ENCODE assay signal across 28 mouse cellular contexts in genomic region chr8:11134562-11134961, GRCm38 (mm10).
"Had no signal": no experiment of that assay in that cellular context is flagged by ENCODE, and none has a peak within 500 bp of the region (broad histone marks: within the 10 kb centered on the region; RNA-seq: fewer than 3 reads in every experiment).

No protein-coding gene starts in this region.

- H3K9ac ChIP-seq: heart, embryonic 13.5 days; heart, embryonic 15.5 days; hindbrain, embryonic 13.5 days; hindbrain, embryonic 15.5 days; kidney, embryonic 15.5 days; limb, embryonic 13.5 days; limb, embryonic 15.5 days; liver, embryonic 13.5 days; liver, embryonic 15.5 days had no signal

- H3K4me3 ChIP-seq: gastrocnemius, adult 2 months; heart, adult 2 months; heart, embryonic 13.5 days; heart, embryonic 15.5 days; hindbrain, embryonic 13.5 days; hindbrain, embryonic 15.5 days; kidney, embryonic 15.5 days; limb, embryonic 13.5 days; limb, embryonic 15.5 days; liver, embryonic 13.5 days; liver, embryonic 15.5 days had no signal

- ATAC-seq: hindbrain, postnatal 0 days; intestine, embryonic 16.5 days had no signal

- DNase-seq: gastrocnemius, adult 2 months; gastrocnemius, postnatal 10 days; gastrocnemius, postnatal 25 days; heart, adult 2 months; heart, postnatal 14 days; heart, postnatal 36 days; kidney, adult 11 months; kidney, adult 2 months; kidney, adult 9 months; kidney, postnatal 14 days; kidney, postnatal 36 days; layer of hippocampus, adult 9-11 months; layer of hippocampus, postnatal 36 days; left cerebral cortex, postnatal 4 days; liver, embryonic 13.5 days had no signal

- H3K4me1 ChIP-seq: heart, embryonic 13.5 days; heart, embryonic 15.5 days; hindbrain, embryonic 13.5 days; hindbrain, embryonic 15.5 days; kidney, embryonic 15.5 days; limb, embryonic 15.5 days; liver, embryonic 13.5 days; liver, embryonic 15.5 days had no signal

- H3K27me3 ChIP-seq: hindbrain, embryonic 15.5 days; kidney, embryonic 15.5 days; limb, embryonic 13.5 days; limb, embryonic 15.5 days; liver, embryonic 13.5 days; liver, embryonic 15.5 days had no signal

- H3K27ac ChIP-seq: gastrocnemius, adult 2 months; heart, adult 2 months; heart, embryonic 13.5 days; heart, embryonic 15.5 days; hindbrain, embryonic 13.5 days; hindbrain, embryonic 15.5 days; hindbrain, postnatal 0 days; kidney, embryonic 15.5 days; kidney, postnatal 0 days; limb, embryonic 13.5 days; limb, embryonic 15.5 days; liver, embryonic 13.5 days; liver, embryonic 15.5 days had no signal

- H3K4me2 ChIP-seq: heart, embryonic 11.5 days; heart, embryonic 13.5 days; heart, embryonic 15.5 days; hindbrain, embryonic 13.5 days; hindbrain, embryonic 15.5 days; kidney, embryonic 15.5 days; limb, embryonic 13.5 days; limb, embryonic 15.5 days; liver, embryonic 11.5 days; liver, embryonic 13.5 days; liver, embryonic 15.5 days had no signal

- H3K36me3 ChIP-seq: heart, embryonic 13.5 days; heart, embryonic 15.5 days; hindbrain, embryonic 13.5 days; hindbrain, embryonic 15.5 days; kidney, embryonic 15.5 days; limb, embryonic 13.5 days; limb, embryonic 15.5 days; liver, embryonic 13.5 days; liver, embryonic 15.5 days had no signal

- H3K9me3 ChIP-seq: heart, embryonic 13.5 days; heart, embryonic 15.5 days; hindbrain, embryonic 13.5 days; hindbrain, embryonic 15.5 days; kidney, embryonic 15.5 days; limb, embryonic 13.5 days; limb, embryonic 15.5 days; liver, embryonic 13.5 days; liver, embryonic 15.5 days had no signal
